Mouse (Mus musculus): ENCODE data around the gene Osbpl7. TPM values are rescaled to one million over a fixed set of nuclear protein-coding genes. Genes with fewer than 3 reads are reported as not detected.

The Osbpl7 gene
- polyA plus RNA-seq, 1 experiment from 2014 or later = 12.8 TPM

- ATAC-seq = no peak
- no peaks in the 10 kb centered on the region; the same call in 1 of the 2 replicates for H3K4me1 ChIP-seq (ENCODE audit: control insufficient read depth, insufficient read depth, low read length)
- no peak overlapping the region for H3K4me2 ChIP-seq (ENCODE audit: low read length)
- no peak overlapping the region for H3K9ac ChIP-seq (ENCODE audit: low read depth, low read length)
- H3K9me3 ChIP-seq (replicated peaks; ENCODE audit: control insufficient read depth, low read length, poor library complexity, severe bottlenecking) = peaks cover 7% of the 10 kb centered on the region; the same call in 1 of the 2 replicates
- H3K27me3 ChIP-seq (ENCODE audit: control insufficient read depth, insufficient read depth, low read depth, low read length) = no peaks in the 10 kb centered on the region
- no peaks in the 10 kb centered on the region for H3K36me3 ChIP-seq (ENCODE audit: control insufficient read depth, insufficient read depth, low read length)
- no peak overlapping the region for H3K4me3 ChIP-seq (ENCODE audit: low read depth, low read length)
- no peak overlapping the region for H3K27ac ChIP-seq (ENCODE audit: low read length)
- 76% methylated on average over 6 of the region's 6 CpGs for WGBS
Observed at GRCm38 (mm10) chr11:97086365-97086764, 35.9 kb downstream of the Osbpl7 start.

GRCm38 (mm10) chr11:97094600-97094999, 44.2 kb downstream of the Osbpl7 start:
- Histone ChIP-seq H3K4me2 (ENCODE audit: low read length) (no peak overlapping the region), H3K27me3 (ENCODE audit: control insufficient read depth, insufficient read depth, low read depth, low read length) (peaks cover 6% of the 10 kb centered on the region; the same call in 1 of the 2 replicates), H3K36me3 (ENCODE audit: control insufficient read depth, insufficient read depth, low read length) (no peaks in the 10 kb centered on the region), H3K4me1 (ENCODE audit: control insufficient read depth, insufficient read depth, low read length) (no peaks in the 10 kb centered on the region), H3K9ac (ENCODE audit: low read depth, low read length) (no peak overlapping the region), H3K27ac (ENCODE audit: low read length) (no peak overlapping the region), H3K4me3 (ENCODE audit: low read depth, low read length) (no peak overlapping the region), H3K9me3 (replicated peaks; ENCODE audit: control insufficient read depth, low read length, poor library complexity, severe bottlenecking) (no peaks in the 10 kb centered on the region)
- 74% methylated on average over 2 of the region's 2 CpGs for WGBS
- ATAC-seq = no peak

DNA sequence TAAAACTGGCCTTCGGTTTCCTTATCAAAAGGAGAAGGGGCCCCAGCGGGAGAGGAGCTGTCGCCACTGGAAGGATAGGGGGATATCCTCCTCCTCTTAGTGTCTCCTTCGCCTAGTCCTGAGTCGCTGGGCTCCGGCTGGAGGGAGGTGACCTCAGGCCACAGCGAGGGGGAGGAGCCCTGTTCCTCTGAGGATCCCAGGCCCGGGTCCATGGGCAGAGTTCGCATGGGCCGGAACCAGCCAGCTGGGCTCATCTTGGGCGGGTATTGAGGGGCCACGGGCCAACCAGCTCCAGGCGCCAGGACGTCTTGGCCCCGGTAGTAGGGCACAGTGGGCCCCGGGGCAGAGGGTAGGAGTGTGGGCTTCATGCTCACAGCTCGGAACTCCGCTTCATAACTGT, 48.4 kb downstream of the Osbpl7 start:
- no peak for ATAC-seq
- Histone ChIP-seq H3K27ac (ENCODE audit: low read length) (no peak overlapping the region), H3K4me3 (ENCODE audit: low read depth, low read length) (no peak overlapping the region)

DNA sequence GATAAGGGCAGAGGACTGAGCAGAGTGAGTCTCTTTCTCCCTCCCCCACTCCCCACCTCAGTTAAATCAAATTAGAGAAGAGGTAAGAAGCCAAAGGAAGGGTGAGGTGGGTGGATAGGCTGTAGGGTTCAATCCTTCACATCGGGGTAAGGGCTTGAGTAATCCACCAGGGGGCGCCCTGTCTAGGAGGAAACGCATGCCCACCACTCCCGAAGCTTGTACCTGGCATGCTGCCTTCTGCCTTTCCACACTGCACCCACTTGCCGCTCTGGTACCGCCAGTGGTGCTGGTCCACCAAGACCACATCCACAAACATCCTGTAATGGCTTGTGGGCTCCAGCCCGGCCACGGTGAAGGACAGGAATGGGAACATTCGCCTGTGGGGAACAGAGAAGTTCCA, 51.3 kb downstream of the Osbpl7 start:
- Histone ChIP-seq H3K9me3 (replicated peaks; ENCODE audit: control insufficient read depth, low read length, poor library complexity, severe bottlenecking) (no peaks in the 10 kb centered on the region), H3K4me3 (ENCODE audit: low read depth, low read length) (no peak overlapping the region), H3K27ac (ENCODE audit: low read length) (no peak overlapping the region), H3K9ac (ENCODE audit: low read depth, low read length) (no peak overlapping the region), H3K4me2 (ENCODE audit: low read length) (no peak overlapping the region), H3K36me3 (ENCODE audit: control insufficient read depth, insufficient read depth, low read length) (no peaks in the 10 kb centered on the region), H3K27me3 (ENCODE audit: control insufficient read depth, insufficient read depth, low read depth, low read length) (peaks cover 12% of the 10 kb centered on the region; the same call in 1 of the 2 replicates), H3K4me1 (ENCODE audit: control insufficient read depth, insufficient read depth, low read length) (no peaks in the 10 kb centered on the region)
- 16% methylated on average over 9 of the region's 9 CpGs for WGBS
- no peak for ATAC-seq

More for the DNA sequence above, 48.4 kb downstream of the Osbpl7 start:
- Histone ChIP-seq H3K4me2 (ENCODE audit: low read length) (no peak overlapping the region), H3K4me1 (ENCODE audit: control insufficient read depth, insufficient read depth, low read length) (no peaks in the 10 kb centered on the region), H3K36me3 (ENCODE audit: control insufficient read depth, insufficient read depth, low read length) (no peaks in the 10 kb centered on the region), H3K9me3 (replicated peaks; ENCODE audit: control insufficient read depth, low read length, poor library complexity, severe bottlenecking) (no peaks in the 10 kb centered on the region), H3K9ac (ENCODE audit: low read depth, low read length) (no peak overlapping the region), H3K27me3 (ENCODE audit: control insufficient read depth, insufficient read depth, low read depth, low read length) (peaks cover 12% of the 10 kb centered on the region; the same call in 1 of the 2 replicates)
- 32% methylated on average over 17 of the region's 18 CpGs for WGBS

- Histone ChIP-seq H3K4me3 (ENCODE audit: low read depth, low read length) (no peak overlapping the region), H3K27me3 (ENCODE audit: control insufficient read depth, insufficient read depth, low read depth, low read length) (peaks cover 9% of the 10 kb centered on the region; the same call in 1 of the 2 replicates), H3K9me3 (replicated peaks; ENCODE audit: control insufficient read depth, low read length, poor library complexity, severe bottlenecking) (no peaks in the 10 kb centered on the region), H3K9ac (ENCODE audit: low read depth, low read length) (no peak overlapping the region), H3K36me3 (ENCODE audit: control insufficient read depth, insufficient read depth, low read length) (no peaks in the 10 kb centered on the region), H3K4me1 (ENCODE audit: control insufficient read depth, insufficient read depth, low read length) (no peaks in the 10 kb centered on the region), H3K4me2 (ENCODE audit: low read length) (no peak overlapping the region), H3K27ac (ENCODE audit: low read length) (no peak overlapping the region)
- 93% methylated on average over 10 of the region's 10 CpGs for whole genome bisulfite sequencing
- ATAC-seq = no peak
Observed at GRCm38 (mm10) chr11:97103163-97104090, 53.0 kb downstream of the Osbpl7 start.

DNA sequence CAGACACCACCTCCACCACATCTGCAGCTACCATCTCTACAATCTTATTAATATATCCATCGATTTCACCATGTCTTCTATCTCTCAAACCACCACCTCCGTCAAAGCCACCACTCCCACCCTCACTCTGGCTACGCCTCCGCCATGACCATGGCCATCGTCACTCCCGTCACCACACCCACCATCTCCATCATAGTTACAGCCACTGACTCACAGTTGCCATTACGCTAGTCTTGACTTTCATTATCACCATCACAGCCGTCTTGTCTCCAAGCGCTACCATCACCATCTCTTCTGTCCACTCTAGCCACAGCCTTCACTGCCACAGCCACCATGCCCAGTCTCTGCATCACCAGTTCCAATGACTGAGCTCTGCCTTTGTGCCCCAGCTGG, 53.7 kb downstream of the Osbpl7 start:
- Histone ChIP-seq H3K36me3 (ENCODE audit: control insufficient read depth, insufficient read depth, low read length) (no peaks in the 10 kb centered on the region), H3K27ac (ENCODE audit: low read length) (no peak overlapping the region), H3K4me1 (ENCODE audit: control insufficient read depth, insufficient read depth, low read length) (no peaks in the 10 kb centered on the region), H3K4me2 (ENCODE audit: low read length) (no peak overlapping the region), H3K4me3 (ENCODE audit: low read depth, low read length) (no peak overlapping the region), H3K9ac (ENCODE audit: low read depth, low read length) (no peak overlapping the region), H3K27me3 (ENCODE audit: control insufficient read depth, insufficient read depth, low read depth, low read length) (peaks cover 7% of the 10 kb centered on the region; the same call in 1 of the 2 replicates), H3K9me3 (replicated peaks; ENCODE audit: control insufficient read depth, low read length, poor library complexity, severe bottlenecking) (no peaks in the 10 kb centered on the region)
- WGBS = 93% methylated on average over 9 of the region's 9 CpGs
- no peak for ATAC-seq

DNA sequence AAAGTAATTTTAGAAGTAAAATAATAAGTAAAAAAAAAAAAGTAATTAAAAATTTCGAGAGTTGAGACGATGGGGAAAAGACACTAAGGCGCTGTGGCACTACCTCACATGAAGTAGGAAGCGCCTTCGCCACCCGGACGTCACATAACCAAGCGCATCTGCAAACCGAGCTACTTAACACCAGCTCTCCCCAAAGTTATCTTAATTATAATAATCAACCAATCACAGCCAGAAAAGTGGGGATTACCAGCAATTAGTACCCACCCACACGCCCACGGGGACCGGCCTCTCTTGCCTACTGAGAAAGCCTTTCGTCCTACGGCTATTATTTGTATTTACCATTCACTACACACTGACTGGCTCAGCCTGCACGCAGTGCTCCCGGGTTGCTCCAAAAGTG, 58.5 kb downstream of the Osbpl7 start:
- Histone ChIP-seq H3K27me3 (ENCODE audit: control insufficient read depth, insufficient read depth, low read depth, low read length) (peaks cover 17% of the 10 kb centered on the region), H3K36me3 (ENCODE audit: control insufficient read depth, insufficient read depth, low read length) (no peaks in the 10 kb centered on the region), H3K9ac (ENCODE audit: low read depth, low read length) (no peak overlapping the region), H3K4me3 (ENCODE audit: low read depth, low read length) (no peak overlapping the region), H3K4me2 (ENCODE audit: low read length) (no peak overlapping the region), H3K27ac (ENCODE audit: low read length) (no peak overlapping the region), H3K4me1 (ENCODE audit: control insufficient read depth, insufficient read depth, low read length) (no peaks in the 10 kb centered on the region), H3K9me3 (replicated peaks; ENCODE audit: control insufficient read depth, low read length, poor library complexity, severe bottlenecking) (no peaks in the 10 kb centered on the region)
- ATAC-seq = no peak
- WGBS = 71% methylated on average over 16 of the region's 16 CpGs

DNA sequence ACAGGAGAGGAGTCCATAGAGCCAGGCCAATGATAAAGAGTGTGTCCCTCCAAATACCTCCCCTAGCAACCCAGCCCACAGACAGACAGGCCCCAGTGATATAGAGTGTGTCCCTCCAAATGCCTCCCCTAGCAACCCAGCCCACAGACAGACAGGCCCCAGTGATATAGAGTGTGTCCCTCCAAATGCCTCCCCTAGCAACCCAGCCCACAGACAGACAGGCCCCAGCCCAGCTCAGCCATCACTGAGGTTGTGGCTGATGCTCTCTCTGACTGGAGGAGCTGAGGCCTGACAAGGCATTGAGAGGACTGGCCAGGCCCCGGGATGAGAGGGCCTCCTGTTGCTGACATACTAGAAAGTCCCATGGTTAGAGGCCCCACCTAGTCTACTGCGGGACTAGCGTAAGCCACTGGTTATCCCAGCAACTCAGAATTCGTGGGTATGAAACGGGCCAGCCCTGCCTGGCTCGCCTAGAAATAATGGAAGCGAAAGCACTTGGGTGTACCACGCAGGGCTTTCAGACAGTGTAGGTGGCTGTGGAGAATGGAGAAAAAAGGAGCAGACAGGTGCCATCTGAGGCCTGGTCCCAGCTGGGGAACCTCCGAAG, 62.2 kb downstream of the Osbpl7 start:
- Histone ChIP-seq H3K27ac (ENCODE audit: low read length) (no peak overlapping the region), H3K4me1 (ENCODE audit: control insufficient read depth, insufficient read depth, low read length) (peaks cover 13% of the 10 kb centered on the region), H3K9me3 (replicated peaks; ENCODE audit: control insufficient read depth, low read length, poor library complexity, severe bottlenecking) (no peaks in the 10 kb centered on the region), H3K4me3 (ENCODE audit: low read depth, low read length) (no peak overlapping the region), H3K36me3 (ENCODE audit: control insufficient read depth, insufficient read depth, low read length) (no peaks in the 10 kb centered on the region), H3K9ac (ENCODE audit: low read depth, low read length) (no peak overlapping the region), H3K4me2 (ENCODE audit: low read length) (no peak overlapping the region), H3K27me3 (ENCODE audit: control insufficient read depth, insufficient read depth, low read depth, low read length) (peaks cover 49% of the 10 kb centered on the region)
- WGBS = 86% methylated on average over 9 of the region's 9 CpGs
- no peak for ATAC-seq

Measured in midbrain, embryonic 16.5 days (tissue).